Mouse (Mus musculus) heart, postnatal 0 days (tissue): Measurements from ENCODE around the gene Cdc42bpg. TPM values are rescaled to one million over a fixed set of nuclear protein-coding genes. Genes with fewer than 3 reads are reported as not detected.

Source experiments
- ATAC-seq: fragments of 200-750 bp; cut with Nextera tagmentation; 2 replicates; pipeline ENCODE4 v1.8.0; 2017; ENCODE audit warnings: low read depth, moderate number of reproducible peaks, moderate library complexity; ENCODE audit not compliant: insufficient read depth
- DNase-seq: peaks from one replicate; pipeline ENCODE4 v3.0.0-alpha.2; 2016; ENCODE audit warnings: low spot score
- H3K27ac ChIP-seq: fragments of 300-500 bp; sonication (generic); 2 replicates; pipeline ENCODE4 v1.5.1; 2014; ENCODE audit warnings: low read depth, mild to moderate bottlenecking
- H3K27me3 ChIP-seq: fragments of 300-500 bp; sonication (generic); 2 replicates; pipeline ENCODE4 v1.6.1; 2014; ENCODE audit warnings: low read length, mixed read lengths; ENCODE audit not compliant: control insufficient read depth, insufficient read depth
- H3K36me3 ChIP-seq: fragments of 300-500 bp; sonication (generic); replicated peaks from 2 replicates; pipeline ENCODE4 v1.6.1; 2014; ENCODE audit warnings: low read length, mixed read lengths; ENCODE audit not compliant: control insufficient read depth, insufficient read depth
- H3K4me1 ChIP-seq: fragments of 300-500 bp; sonication (generic); 2 replicates; pipeline ENCODE4 v1.6.1; 2014; ENCODE audit warnings: antibody characterized with exemption; ENCODE audit not compliant: control insufficient read depth, insufficient read depth
- H3K4me2 ChIP-seq: fragments of 300-500 bp; sonication (generic); 2 replicates; pipeline ENCODE4 v1.6.1; 2014; ENCODE audit warnings: low read depth, mild to moderate bottlenecking, low read length, moderate library complexity
- H3K4me3 ChIP-seq: fragments of 300-500 bp; sonication (generic); 2 replicates; pipeline ENCODE4 v1.5.1; 2014; ENCODE audit warnings: low read depth, low read length
- H3K9ac ChIP-seq: fragments of 300-500 bp; sonication (generic); replicated peaks from 2 replicates; pipeline ENCODE4 v1.6.1; 2014; ENCODE audit warnings: low read depth, low read length, mixed read lengths
- H3K9me3 ChIP-seq: fragments of 300-500 bp; sonication (generic); replicated peaks from 2 replicates; pipeline ENCODE4 v1.6.1; 2016; ENCODE audit warnings: low read length; ENCODE audit not compliant: control insufficient read depth
- CTCF ChIP-seq: IDR thresholded peaks from 2 replicates; pipeline ENCODE4 v1.5.1; 2016; ENCODE audit warnings: antibody characterized with exemption, control low read depth, low read depth
- EP300 ChIP-seq: IDR thresholded peaks from 2 replicates; pipeline ENCODE4 v1.6.1; 2016; ENCODE audit warnings: antibody characterized with exemption, low read depth
- WGBS: fragments of 180-500 bp; shearing (Covaris S2); extraction: QIAGEN DNeasy Blood & Tissue Kit; methylation state at CpG from one replicate; pipeline ENCODE4 v1.1.7; 2014; 5-methylcytosine and 5-hydroxymethylcytosine counted together
- polyA plus RNA-seq: library from polyadenylated mRNA; unstranded; fragments of >200 nt; fragmentation: Nextera tagmentation; extraction: Ambion mirVana; gene quantifications from 2 replicates; pipeline ENCODE4 v1.2.1, GENCODE M21; 2015
- total RNA-seq: library from RNA; depleted of rRNA; stranded (reverse); fragments of >200 nt; gene quantifications from 2 replicates; pipeline ENCODE4 v1.2.3, GENCODE M21; 2014; ENCODE audit warnings: low replicate concordance

Gene Cdc42bpg
- total and polyA plus RNA-seq, 2 experiments from 2014 or later: 0.51 to 9.5 TPM

GRCm38 (mm10) chr19:6363091-6363410 lies 56.8 kb downstream of the Cdc42bpg start:
- Histone ChIP-seq H3K9ac (peak overlapping the region; percentile 44), H3K36me3 (peaks cover 31% of the 10 kb centered on the region), H3K27ac (peak overlapping the region; percentile 100), H3K9me3 (no peaks in the 10 kb centered on the region), H3K4me2 (peak overlapping the region; percentile 62), H3K4me3 (peak overlapping the region; percentile 99), H3K27me3 (no peaks in the 10 kb centered on the region), H3K4me1 (peaks cover 18% of the 10 kb centered on the region)
- WGBS: 2% methylated on average over 11 of the region's 11 CpGs
- ATAC-seq (no peak), DNase-seq (no peak)
- TF ChIP-seq CTCF (no peak), EP300 (no peak)

DNA sequence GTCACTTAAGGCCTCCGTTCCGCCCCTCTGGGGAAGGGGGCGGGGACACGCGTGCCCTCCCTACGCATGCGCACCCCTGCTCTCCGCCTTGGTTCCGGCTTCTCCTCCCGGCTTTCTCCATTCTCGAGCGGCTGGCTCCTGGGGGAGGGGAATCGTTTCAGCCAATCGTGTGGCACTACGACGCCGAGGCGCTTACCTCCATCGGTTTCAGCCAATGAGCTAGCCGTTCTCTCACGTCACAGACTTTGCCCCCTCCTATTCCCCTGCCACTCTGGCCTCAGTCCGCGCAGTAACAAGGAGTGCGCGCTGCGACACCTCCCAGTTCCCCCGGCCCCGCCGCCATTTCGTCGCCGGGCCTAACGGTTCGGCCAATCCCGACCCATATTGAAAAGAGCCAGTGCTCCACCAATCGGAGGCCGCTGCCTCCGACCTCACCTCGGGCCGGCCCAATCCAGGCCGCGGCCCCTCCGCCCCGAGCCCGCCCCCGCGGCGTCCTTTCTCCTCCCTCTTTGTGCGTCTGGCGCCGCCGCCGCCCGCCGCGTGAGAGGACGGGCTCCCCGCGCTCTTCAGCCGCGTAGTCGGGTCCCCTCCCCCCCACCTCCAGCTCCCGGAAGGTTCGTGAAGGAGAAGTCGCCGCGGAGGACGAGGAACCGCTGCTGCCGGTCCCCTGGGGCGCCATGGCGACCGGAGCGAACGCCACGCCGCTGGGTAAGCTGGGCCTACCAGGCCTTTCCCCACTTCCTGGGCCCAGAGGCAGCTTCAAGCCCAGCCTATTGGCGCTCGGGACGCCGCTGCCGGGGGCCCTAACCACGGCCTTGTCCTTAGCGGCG lies 57.4 kb downstream of the Cdc42bpg start, which contains the start of gene Sf1:
Gene Sf1, plus strand, starts transcription at position 280 of the 830 bp plus-strand sequence.
- Histone ChIP-seq H3K27ac (peak within 1 kb of the TSS; percentile 100), H3K4me3 (peak within 1 kb of the TSS; percentile 99), H3K4me1 (peaks cover 18% of the 10 kb centered on the region), H3K36me3 (peaks cover 37% of the 10 kb centered on the region), H3K9me3 (no peaks in the 10 kb centered on the region), H3K9ac (peak within 1 kb of the TSS; percentile 99), H3K4me2 (peak within 1 kb of the TSS; percentile 96), H3K27me3 (no peaks in the 10 kb centered on the region)
- DNase-seq: peak; percentile 100
- WGBS: under 1% methylated on average over 77 of the region's 85 CpGs
- peak; percentile 94 for ATAC-seq
- peak; percentile 88 for TF ChIP-seq EP300
- TF ChIP-seq CTCF: no peak

DNA sequence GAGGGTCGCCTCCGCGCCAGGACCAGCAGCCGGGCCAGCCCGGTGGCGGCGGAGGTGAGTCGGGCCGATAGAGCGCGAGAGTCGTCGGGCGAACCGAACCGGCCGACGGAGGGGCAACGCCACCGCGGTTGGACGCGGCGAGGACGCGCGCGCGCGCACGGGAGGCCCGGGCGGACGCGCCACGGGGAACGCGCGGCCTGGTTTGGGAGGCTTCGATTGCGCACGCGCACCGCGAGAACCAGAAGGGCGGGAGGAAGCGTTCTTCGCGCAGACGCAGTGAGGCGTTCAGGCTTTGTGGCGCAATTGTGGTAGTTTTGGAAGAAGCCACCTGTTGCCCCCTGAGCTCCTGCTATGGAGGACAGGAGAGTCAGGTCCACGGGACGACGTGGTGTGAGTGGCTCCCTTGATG lies 58.1 kb downstream of the Cdc42bpg start:
- peaks cover 43% of the 10 kb centered on the region for H3K36me3 ChIP-seq
- TF ChIP-seq CTCF (no peak), EP300 (no peak)
- WGBS: under 1% methylated on average over 51 of the region's 55 CpGs

DNA sequence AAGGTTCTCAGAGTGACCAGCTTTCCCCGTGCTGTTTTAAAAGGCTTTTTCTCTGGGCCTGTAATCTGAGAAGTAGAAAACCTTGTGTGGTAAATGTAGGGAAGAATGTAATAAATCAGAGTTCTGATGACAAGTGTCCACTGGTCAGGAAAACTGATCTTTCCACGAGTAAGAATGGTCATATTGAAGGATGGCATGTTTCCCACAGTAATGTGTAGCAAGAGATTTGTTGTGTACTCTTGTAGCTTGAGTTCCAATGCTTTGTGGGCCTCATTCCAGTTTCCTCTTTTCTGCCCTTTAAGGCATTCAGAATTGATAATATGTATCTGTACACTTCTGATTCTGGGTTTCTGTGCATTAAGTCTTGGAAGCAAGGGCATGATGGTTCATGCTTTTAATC lies 58.6 kb downstream of the Cdc42bpg start:
- Histone ChIP-seq H3K9ac (peak overlapping the region; percentile 99; the same call in 1 of the 2 replicates), H3K27me3 (no peaks in the 10 kb centered on the region), H3K4me3 (peak overlapping the region; percentile 99), H3K36me3 (peaks cover 48% of the 10 kb centered on the region), H3K4me2 (peak overlapping the region; percentile 96), H3K9me3 (no peaks in the 10 kb centered on the region), H3K4me1 (peaks cover 18% of the 10 kb centered on the region), H3K27ac (no peak overlapping the region)
- 3% methylated on average over 2 of the region's 2 CpGs for WGBS
- TF ChIP-seq EP300: no peak
- TF ChIP-seq CTCF: no peak
- no peak for DNase-seq
- no peak for ATAC-seq

More for the DNA sequence above, 58.1 kb downstream of the Cdc42bpg start:
- H3K27ac ChIP-seq: peak overlapping the region; percentile 100
- H3K9ac ChIP-seq: peak overlapping the region; percentile 99
- H3K4me1 ChIP-seq: peaks cover 18% of the 10 kb centered on the region
- H3K4me2 ChIP-seq: peak overlapping the region; percentile 96
- DNase-seq: peak; percentile 87
- peak overlapping the region; percentile 99 for H3K4me3 ChIP-seq
- ATAC-seq: peak; percentile 5; the same call in 1 of the 2 replicates
- H3K27me3 ChIP-seq: no peaks in the 10 kb centered on the region
- H3K9me3 ChIP-seq: no peaks in the 10 kb centered on the region

GRCm38 (mm10) chr19:6370175-6370574 lies 63.9 kb downstream of the Cdc42bpg start:
- TF ChIP-seq CTCF (no peak), EP300 (no peak)
- Histone ChIP-seq H3K9me3 (no peaks in the 10 kb centered on the region), H3K4me2 (no peak overlapping the region), H3K36me3 (peaks cover 94% of the 10 kb centered on the region), H3K27me3 (no peaks in the 10 kb centered on the region), H3K9ac (no peak overlapping the region), H3K4me1 (peaks cover 6% of the 10 kb centered on the region; the same call in 1 of the 2 replicates), H3K27ac (no peak overlapping the region), H3K4me3 (no peak overlapping the region)
- 88% methylated on average over 2 of the region's 2 CpGs for WGBS
- DNase-seq (no peak), ATAC-seq (no peak)
